Mouse (Mus musculus) midbrain, postnatal 0 days (tissue): ENCODE results near the gene Hdac1. TPM values are rescaled to one million over a fixed set of nuclear protein-coding genes. Genes with fewer than 3 reads are reported as not detected.
"Not testable (repeated sequence)": the region's sequence is repeated elsewhere in the genome, so short reads cannot be mapped to it uniquely, and the experiment has no call there.

ENCODE experiments used
- ATAC-seq: fragments of 200-750 bp; cut with Nextera tagmentation; 2 replicates; pipeline ENCODE4 v1.8.0; 2017; ENCODE audit warnings: moderate number of reproducible peaks, mild to moderate bottlenecking, moderate TSS enrichment, moderate library complexity; ENCODE audit not compliant: low FRiP score
- DNase-seq: peaks from one replicate; pipeline ENCODE4 v3.0.0-alpha.2; 2015; ENCODE audit warnings: low spot score
- H3K27ac ChIP-seq: fragments of 300-500 bp; sonication (generic); 2 replicates; pipeline ENCODE4 v1.5.1; 2014; ENCODE audit warnings: low read depth, mild to moderate bottlenecking, low read length, mixed read lengths
- H3K27me3 ChIP-seq: fragments of 300-500 bp; sonication (generic); 2 replicates; pipeline ENCODE4 v1.6.1; 2014; ENCODE audit warnings: low read length, control low read depth, mixed read lengths; ENCODE audit not compliant: insufficient read depth
- H3K36me3 ChIP-seq: fragments of 300-500 bp; sonication (generic); 2 replicates; pipeline ENCODE4 v1.6.1; 2014; ENCODE audit warnings: low read length, control low read depth, mixed read lengths; ENCODE audit not compliant: insufficient read depth
- H3K4me1 ChIP-seq: fragments of 300-500 bp; sonication (generic); 2 replicates; pipeline ENCODE4 v1.6.1; 2014; ENCODE audit warnings: mild to moderate bottlenecking, control low read depth, antibody characterized with exemption, low read length, mixed read lengths; ENCODE audit not compliant: insufficient read depth
- H3K4me2 ChIP-seq: fragments of 300-500 bp; sonication (generic); 2 replicates; pipeline ENCODE4 v1.6.1; 2014; ENCODE audit warnings: low read depth, mild to moderate bottlenecking, low read length, mixed read lengths; ENCODE audit not compliant: poor library complexity, severe bottlenecking
- H3K4me3 ChIP-seq: fragments of 300-500 bp; sonication (generic); 2 replicates; pipeline ENCODE4 v1.5.1; 2014; ENCODE audit warnings: low read depth, mild to moderate bottlenecking, low read length, moderate library complexity
- H3K9ac ChIP-seq: fragments of 300-500 bp; sonication (generic); replicated peaks from 2 replicates; pipeline ENCODE4 v1.6.1; 2014; ENCODE audit warnings: mild to moderate bottlenecking, low read length, moderate library complexity, mixed read lengths; ENCODE audit not compliant: poor library complexity, severe bottlenecking
- H3K9me3 ChIP-seq: fragments of 300-500 bp; sonication (generic); 2 replicates; pipeline ENCODE4 v1.6.1; 2016; ENCODE audit warnings: low read length, control low read depth
- CTCF ChIP-seq: IDR thresholded peaks from 2 replicates; pipeline ENCODE4 v1.5.1; 2016; ENCODE audit warnings: antibody characterized with exemption, mild to moderate bottlenecking
- WGBS: fragments of 180-500 bp; shearing (Covaris S2); extraction: QIAGEN DNeasy Blood & Tissue Kit; methylation state at CpG from one replicate; pipeline ENCODE4 v1.1.7; 2014; 5-methylcytosine and 5-hydroxymethylcytosine counted together
- polyA plus RNA-seq: library from polyadenylated mRNA; unstranded; fragments of >200 nt; fragmentation: Nextera tagmentation; extraction: Ambion mirVana; gene quantifications from 2 replicates; pipeline ENCODE4 v1.2.1, GENCODE M21; 2015
- total RNA-seq: library from RNA; depleted of rRNA; stranded (reverse); fragments of >200 nt; gene quantifications from 2 replicates; pipeline ENCODE4 v1.2.3, GENCODE M21; 2014

Gene Hdac1
- total and polyA plus RNA-seq, 2 experiments from 2014 or later, result 28.3 to 48.4 TPM

GRCm38 (mm10) chr4:129555862-129556531 lies 13.5 kb upstream of the Hdac1 start:
- H3K9ac ChIP-seq, result peak overlapping the region; percentile 61
- TF ChIP-seq CTCF, result no peak
- H3K4me1 ChIP-seq, result peaks cover 5% of the 10 kb centered on the region; the same call in 1 of the 2 replicates
- under 1% methylated on average over 23 of the region's 24 CpGs for WGBS
- peak overlapping the region; percentile 88 for H3K4me2 ChIP-seq
- ATAC-seq (peak; percentile 64; the same call in 1 of the 2 replicates), DNase-seq (no peak)
- H3K27ac ChIP-seq, result peak overlapping the region; percentile 82
- H3K36me3 ChIP-seq, result no peaks in the 10 kb centered on the region
- no peaks in the 10 kb centered on the region for H3K9me3 ChIP-seq
- H3K27me3 ChIP-seq, result no peaks in the 10 kb centered on the region
- peak overlapping the region; percentile 45 for H3K4me3 ChIP-seq

- peak; percentile 67 for DNase-seq
- H3K9ac ChIP-seq, result peak overlapping the region; percentile 61
- H3K4me1 ChIP-seq, result peaks cover 5% of the 10 kb centered on the region; the same call in 1 of the 2 replicates
- TF ChIP-seq CTCF, result peak; percentile 78
- H3K4me2 ChIP-seq, result peak overlapping the region; percentile 88
- H3K4me3 ChIP-seq, result peak overlapping the region; percentile 45
- H3K27ac ChIP-seq, result peak overlapping the region; percentile 82
- 3% methylated on average over 16 of the region's 16 CpGs for whole genome bisulfite sequencing
- ATAC-seq, result peak; percentile 44; the same call in 1 of the 2 replicates
- no peaks in the 10 kb centered on the region for H3K27me3 ChIP-seq
- no peaks in the 10 kb centered on the region for H3K36me3 ChIP-seq
- H3K9me3 ChIP-seq, result no peaks in the 10 kb centered on the region
Measured at GRCm38 (mm10) chr4:129555421-129555861, 12.9 kb upstream of the Hdac1 start.

GRCm38 (mm10) chr4:129554512-129554911 lies 12.0 kb upstream of the Hdac1 start:
- H3K36me3 ChIP-seq, H3K4me3 ChIP-seq, H3K4me2 ChIP-seq, H3K27me3 ChIP-seq, H3K9ac ChIP-seq, H3K27ac ChIP-seq, H3K9me3 ChIP-seq, ATAC-seq, H3K4me1 ChIP-seq, DNase-seq: not testable (repeated sequence)
- 35% methylated on average over 4 of the region's 6 CpGs for WGBS

- Histone ChIP-seq H3K9ac (no peak overlapping the region), H3K27me3 (no peaks in the 10 kb centered on the region), H3K9me3 (no peaks in the 10 kb centered on the region), H3K4me2 (no peak overlapping the region), H3K27ac (no peak overlapping the region), H3K4me3 (no peak overlapping the region), H3K36me3 (no peaks in the 10 kb centered on the region), H3K4me1 (0 out of 2 replicates have a peak, but pooled peaks cover 3% of the 10 kb centered on the region)
- TF ChIP-seq CTCF, result no peak
- ATAC-seq (no peak), DNase-seq (no peak)
- 76% methylated on average over 1 of the region's 1 CpGs for WGBS
Measured at GRCm38 (mm10) chr4:129550295-129550694, 7.8 kb upstream of the Hdac1 start.

GRCm38 (mm10) chr4:129549306-129549705 lies 6.8 kb upstream of the Hdac1 start:
- DNase-seq, result peak; percentile 16

GRCm38 (mm10) chr4:129547631-129548030 lies 5.1 kb upstream of the Hdac1 start:
- DNase-seq, H3K36me3 ChIP-seq, H3K9ac ChIP-seq, ATAC-seq, H3K4me3 ChIP-seq, H3K9me3 ChIP-seq, H3K4me2 ChIP-seq, H3K27me3 ChIP-seq, H3K4me1 ChIP-seq, H3K27ac ChIP-seq: not testable (repeated sequence)
- WGBS, result 85% methylated on average over 4 of the region's 4 CpGs

More at GRCm38 (mm10) chr4:129549306-129549705, 6.8 kb upstream of the Hdac1 start:
- Histone ChIP-seq H3K4me2 (no peak overlapping the region), H3K9me3 (no peaks in the 10 kb centered on the region), H3K36me3 (no peaks in the 10 kb centered on the region), H3K27ac (no peak overlapping the region), H3K4me1 (no peaks in the 10 kb centered on the region), H3K4me3 (no peak overlapping the region), H3K27me3 (no peaks in the 10 kb centered on the region), H3K9ac (no peak overlapping the region)
- WGBS, result 95% methylated on average over 2 of the region's 2 CpGs
- TF ChIP-seq CTCF, result peak; percentile 52
- ATAC-seq, result no peak
